Mouse (Mus musculus): ENCODE measurements around the gene Eid2b.
A peak's percentile ranks its signal among the peaks of the same experiment; 100 is the strongest.

The Eid2b gene

DNA sequence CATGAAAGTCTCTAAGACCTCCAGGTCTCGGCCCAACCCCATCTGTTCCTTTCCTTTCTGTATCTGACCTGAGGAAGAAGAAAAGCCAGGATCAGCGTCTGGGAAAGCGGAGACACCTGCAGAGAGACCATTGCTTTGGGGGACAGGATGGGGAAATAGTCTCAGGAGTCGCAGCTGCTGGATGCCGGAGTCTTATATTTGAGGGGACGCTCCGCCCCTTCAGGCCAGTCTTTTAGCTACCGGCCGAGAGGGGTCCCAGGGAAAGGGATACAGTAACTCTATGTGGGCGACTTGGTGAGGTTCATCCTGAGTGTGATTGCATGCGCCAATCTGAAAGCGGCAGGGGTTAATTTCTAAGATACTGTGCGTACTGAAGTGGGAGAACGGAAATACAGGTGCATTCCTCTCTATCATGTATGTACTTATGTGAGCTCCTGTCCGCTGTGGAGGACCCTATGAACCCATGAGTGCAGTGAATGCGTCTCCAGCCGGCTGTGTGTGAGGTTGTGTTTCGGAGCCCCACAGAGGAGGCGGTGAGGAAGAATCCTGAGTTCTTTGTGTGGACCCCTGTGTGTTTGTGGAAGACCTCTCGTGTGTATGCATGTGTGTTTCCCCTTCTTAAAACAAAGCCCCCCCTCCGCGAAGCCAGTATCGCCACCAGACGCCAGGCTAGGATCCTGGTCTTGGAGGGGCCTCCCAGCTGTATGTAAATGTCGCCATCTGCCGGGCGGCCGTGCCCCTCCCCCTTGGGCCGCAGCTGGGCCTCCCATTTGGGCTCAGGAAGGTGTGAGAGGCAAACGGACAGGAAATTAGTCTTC lies 24.3 kb downstream of the Eid2b start, which contains the start of gene Dll3:
Gene Dll3, minus strand, starts transcription at position 623 of the 818 bp plus-strand sequence.
- DNase-seq (ENCODE audit: low spot score in 2 of 2) = peak; percentile 50 to 55

DNA sequence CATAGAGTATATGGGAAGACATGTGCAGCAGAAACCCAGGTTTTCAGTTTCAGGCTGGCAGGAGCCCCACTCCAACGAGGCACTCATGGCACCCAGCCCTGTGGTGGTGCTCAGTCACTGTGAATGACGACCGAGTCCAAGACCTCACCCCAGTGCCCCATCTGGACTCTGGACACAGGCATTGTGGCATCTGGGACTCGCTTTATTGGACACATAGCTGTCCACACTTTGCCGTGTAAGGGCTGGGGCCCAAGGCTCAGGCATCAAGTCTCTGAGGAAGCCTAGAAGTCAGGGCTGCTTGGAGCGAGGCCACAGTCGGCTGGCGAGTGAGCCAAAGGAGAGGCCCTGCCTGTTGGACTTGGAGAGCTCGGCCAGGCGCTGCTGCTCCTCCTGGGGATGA lies 28.1 kb downstream of the Eid2b start:
- no peak for DNase-seq (ENCODE audit: low spot score in 2 of 2)

DNA sequence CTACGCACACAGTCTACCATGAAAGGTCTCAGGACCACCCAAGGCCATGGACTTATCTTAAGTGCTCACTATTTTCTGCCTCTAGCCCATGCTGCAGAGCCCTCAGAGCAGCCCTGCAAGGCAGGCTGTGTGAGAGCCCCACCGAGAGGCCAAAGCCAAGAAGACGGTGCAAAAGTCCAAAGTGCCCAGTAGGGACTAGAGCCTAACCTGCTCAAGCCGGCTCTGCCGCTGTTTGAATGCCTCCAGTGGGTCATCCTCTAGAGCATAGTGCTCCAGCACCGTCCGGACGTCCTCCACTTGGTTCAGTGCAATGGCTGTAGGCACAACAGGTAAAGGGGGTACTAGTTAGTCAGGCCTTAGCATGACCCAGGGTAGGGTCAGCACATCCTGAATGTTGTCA lies 28.7 kb downstream of the Eid2b start:
- no peak for DNase-seq (ENCODE audit: low spot score in 2 of 2)

DNA sequence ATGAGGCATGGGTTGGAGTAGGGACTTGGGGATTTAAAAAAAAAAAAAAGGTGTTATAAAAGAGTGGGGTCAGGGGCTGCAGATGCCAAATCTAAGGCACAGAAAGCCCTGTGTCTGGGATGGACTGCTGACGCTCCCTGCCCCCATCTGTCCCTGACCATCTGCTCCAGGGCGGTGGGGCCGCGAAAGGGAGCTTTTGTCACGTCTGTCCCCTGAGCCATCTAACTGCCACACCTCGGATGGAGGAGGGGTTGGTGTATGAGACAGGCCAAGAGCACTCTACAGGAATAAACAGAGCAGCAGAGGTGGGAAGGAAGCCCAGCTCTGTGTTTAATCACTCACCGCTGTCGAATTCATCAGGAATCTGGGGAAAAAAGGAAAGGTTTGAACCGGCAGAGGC lies 32.2 kb downstream of the Eid2b start:
- no peak for DNase-seq (ENCODE audit: low spot score in 2 of 2)

DNA sequence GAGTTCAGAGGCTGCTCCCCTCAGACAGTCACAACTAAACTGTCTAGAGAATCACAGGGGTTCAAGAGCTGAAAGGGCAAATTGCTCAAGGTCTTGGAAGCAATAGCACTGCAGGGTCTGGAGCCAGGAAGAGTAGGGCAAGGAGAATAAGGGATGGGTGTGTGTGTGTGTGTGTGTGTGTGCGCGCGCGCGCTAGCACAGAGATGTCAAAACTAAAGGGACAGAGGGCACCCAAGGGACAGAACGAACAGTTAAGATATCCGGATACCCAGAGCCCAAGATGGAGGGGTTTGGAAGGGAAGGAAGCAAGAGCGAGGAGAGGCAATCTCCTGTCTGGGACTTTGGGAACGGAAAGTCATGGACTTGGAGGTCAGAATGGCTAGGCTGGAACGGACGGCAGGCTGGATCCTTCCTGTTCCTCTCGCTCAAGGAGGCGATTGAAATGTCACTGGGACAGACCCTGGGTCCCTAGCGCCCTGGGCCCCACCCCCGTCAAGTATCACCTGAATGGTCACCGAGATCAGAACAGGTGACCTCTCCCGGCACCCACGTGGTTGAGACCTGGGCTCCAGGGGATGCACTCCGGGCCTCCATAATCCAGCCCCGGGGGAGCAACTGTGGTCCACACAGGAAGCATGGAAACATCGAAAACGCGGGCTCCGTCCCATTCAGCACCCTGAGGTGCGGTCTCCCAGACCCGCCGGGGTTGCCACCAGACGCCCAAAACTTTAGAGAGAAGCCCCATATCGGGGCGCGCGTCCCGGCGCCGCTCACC lies 33.8 kb downstream of the Eid2b start:
- no peak for DNase-seq (ENCODE audit: low spot score in 2 of 2)

DNA sequence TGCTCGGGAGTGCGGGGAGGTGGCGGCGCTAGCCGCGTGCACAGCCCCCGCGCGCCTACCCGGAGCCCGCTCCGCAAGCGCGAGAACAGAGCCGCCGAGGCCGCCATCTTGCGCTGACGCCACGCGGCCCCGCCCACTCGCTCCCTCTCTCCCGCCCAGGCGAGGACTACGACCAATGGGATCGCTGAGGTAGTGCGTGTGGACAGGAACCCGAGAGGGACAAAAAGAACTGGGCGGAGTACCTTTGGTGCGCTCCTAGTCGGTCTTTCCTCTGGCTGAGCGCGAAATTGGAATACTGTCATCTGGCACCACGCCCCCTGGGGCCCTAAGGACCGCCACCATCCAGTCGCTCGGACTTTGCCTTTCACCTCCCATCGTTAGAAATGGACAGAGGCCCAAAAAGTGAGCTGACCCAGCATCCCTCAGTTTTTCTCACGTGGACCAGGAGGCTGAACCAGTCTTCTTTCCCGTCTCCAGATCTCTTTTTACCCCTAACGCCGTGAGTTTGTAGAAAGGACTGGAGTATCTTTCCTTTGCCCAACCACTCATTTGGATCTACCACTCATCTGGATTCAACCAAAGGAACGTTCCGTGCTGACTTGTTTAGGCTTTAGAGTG lies 34.5 kb downstream of the Eid2b start, which contains the start of gene Timm50:
Gene Timm50, minus strand, starts transcription at position 147 of the 618 bp plus-strand sequence.
- DNase-seq (ENCODE audit: low spot score in 2 of 2) = peak; percentile 97 to 98

DNA sequence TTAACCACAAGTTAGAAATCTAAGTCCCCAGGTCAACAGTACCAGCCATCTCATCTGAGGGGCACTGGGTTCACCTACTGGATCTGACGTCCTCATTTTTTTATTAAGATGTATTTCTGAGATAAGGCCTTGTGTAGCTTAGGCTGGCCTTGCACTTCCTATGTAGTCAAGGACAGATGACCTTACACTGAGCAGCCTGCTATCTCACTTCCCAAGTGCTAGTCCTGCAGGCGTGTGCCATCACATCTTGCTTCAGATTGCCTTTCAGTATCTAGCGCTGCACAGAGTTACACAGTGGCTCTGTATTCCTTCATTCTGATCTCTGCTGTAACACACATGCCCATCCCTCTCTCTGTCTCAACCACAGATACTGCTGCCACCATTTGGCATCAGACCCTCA lies 40.5 kb downstream of the Eid2b start:
- no peak for DNase-seq (ENCODE audit: low spot score in 2 of 2)

DNA sequence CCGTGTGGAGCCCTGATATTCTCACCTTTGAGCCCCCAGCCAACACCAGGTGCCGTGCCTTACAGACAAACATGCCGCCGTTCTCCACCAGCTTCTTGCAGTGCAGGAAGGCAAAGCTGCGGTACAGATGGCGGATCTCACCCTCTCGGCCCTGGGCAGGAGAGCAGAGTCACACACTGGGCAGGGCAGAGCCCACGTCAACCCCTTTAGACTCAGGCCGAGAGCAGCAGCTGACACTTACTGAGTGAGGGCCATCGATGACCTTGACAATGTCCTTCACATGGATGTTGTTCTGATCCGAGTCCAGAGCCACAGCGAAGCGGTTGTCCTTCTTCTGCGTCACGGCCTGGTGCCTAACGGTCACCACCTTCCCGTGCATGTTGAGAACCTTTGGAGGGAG lies 41.2 kb downstream of the Eid2b start:
- no peak for DNase-seq (ENCODE audit: low spot score in 2 of 2)

DNA sequence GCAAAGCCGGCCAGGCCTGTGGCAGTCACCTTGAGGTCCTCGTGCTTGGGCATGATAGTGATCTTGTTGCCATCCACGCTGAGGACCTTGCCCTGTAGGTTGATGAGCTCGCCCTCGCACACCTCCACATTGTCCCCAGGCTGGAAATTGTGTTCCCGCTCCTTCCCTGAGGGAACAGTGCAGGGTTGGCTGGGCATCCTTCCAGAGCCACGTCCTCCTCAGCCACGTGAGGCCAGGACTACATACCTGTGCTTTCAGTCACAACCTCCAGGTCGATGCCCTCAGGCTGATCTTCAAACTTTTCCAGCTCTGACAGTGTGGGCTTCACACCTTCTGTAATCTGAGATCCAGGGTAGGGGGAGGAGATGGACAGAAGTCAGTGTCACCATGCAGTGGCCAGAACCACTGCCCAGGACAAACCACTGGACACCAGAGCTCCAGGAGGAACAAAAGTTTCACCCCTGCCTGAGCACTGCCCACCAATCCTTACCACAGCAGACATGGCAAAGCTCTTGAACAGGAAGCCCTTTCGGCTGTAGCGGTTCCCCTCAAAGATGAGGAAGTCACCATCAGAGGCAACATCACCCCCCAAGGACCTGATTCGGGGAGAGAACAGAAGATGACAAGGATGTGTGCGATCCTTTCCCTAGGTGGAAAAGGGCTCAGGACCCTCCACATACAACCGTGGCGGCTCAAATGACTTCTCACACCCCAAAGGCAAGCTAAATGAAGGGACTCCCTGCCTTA lies 44.6 kb downstream of the Eid2b start:
- no peak for DNase-seq (ENCODE audit: low spot score in 2 of 2)

DNA sequence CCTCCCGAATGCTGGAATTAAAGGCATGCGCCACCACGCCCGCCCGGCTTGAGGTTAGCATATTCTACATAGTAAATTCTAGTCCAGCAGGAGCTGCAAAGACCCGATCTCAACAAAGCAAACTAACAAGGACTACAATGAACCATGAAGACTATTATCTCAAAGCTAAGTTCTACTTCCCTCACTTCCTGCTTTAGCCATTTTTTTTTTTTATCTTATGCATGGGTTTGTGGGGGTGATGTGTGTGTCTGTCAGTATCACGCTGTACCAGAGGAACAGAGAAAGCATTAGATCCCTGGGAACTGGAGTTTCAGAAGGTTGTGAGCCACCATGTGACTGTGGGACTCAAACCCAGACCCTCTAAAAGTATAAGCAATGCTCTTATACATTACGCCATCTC lies 47.8 kb downstream of the Eid2b start:
- no peak for DNase-seq (ENCODE audit: low spot score in 2 of 2)

DNA sequence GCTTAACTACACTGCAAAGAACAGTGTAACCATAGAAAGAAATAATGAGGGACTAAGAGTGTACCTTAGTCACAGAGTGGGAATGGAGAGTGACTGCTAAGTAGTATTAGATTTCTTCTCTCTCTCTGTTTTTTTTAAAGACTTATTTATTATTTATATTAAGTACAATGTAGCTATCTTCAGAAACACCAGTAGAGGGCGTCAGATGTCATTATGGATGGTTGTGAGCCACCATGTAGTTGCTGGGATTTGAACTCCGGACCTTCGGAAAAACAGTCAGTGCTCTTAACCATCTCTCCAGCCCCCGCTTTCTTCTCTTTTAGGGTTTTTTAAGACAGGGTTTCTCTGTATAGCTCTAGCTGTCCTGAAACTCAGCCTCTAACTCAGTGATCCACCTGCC lies 48.9 kb downstream of the Eid2b start:
- DNase-seq (ENCODE audit: low spot score in 2 of 2) = no peak

DNA sequence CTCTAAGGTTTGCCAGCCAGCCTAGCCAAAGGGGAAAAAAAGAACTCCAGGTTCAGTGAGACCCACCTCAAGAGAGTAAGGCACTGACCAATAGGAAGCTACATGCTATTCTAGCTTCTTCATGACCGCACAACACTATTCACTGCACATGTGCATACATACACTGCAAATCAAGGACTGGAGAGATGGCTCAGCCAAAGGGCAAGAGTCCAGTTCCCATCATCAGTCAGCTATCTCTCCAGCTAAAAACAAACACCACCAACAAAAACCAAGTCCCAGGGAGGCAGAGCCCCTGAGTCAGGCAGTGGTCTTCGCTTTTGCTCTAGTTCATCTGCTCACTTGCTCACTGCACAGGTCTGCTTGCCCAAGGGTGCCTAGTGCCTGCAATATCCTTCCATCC lies 50.7 kb downstream of the Eid2b start:
- DNase-seq (ENCODE audit: low spot score in 2 of 2) = no peak
